Mouse (Mus musculus) midbrain, embryonic 16.5 days (tissue): ENCODE data around the gene Slc48a1. TPM values are rescaled to one million over a fixed set of nuclear protein-coding genes. Genes with fewer than 3 reads are reported as not detected.
A peak's percentile ranks its signal among the peaks of the same experiment; 100 is the strongest.

Experiments
- ATAC-seq: fragments of 200-750 bp; cut with Nextera tagmentation; 2 replicates; pipeline ENCODE4 v1.8.0; 2017; ENCODE audit warnings: moderate TSS enrichment
- H3K27ac ChIP-seq: fragments of 300-500 bp; sonication (generic); 2 replicates; pipeline ENCODE4 v1.5.1; 2014; ENCODE audit warnings: mild to moderate bottlenecking, low read length, mixed read lengths
- H3K27me3 ChIP-seq: fragments of 300-500 bp; sonication (generic); 2 replicates; pipeline ENCODE4 v1.6.1; 2014; ENCODE audit warnings: low read depth, low read length, mixed read lengths; ENCODE audit not compliant: control insufficient read depth, insufficient read depth
- H3K36me3 ChIP-seq: fragments of 300-500 bp; sonication (generic); 2 replicates; pipeline ENCODE4 v1.6.1; 2014; ENCODE audit warnings: mild to moderate bottlenecking, low read length, moderate library complexity, mixed read lengths; ENCODE audit not compliant: control insufficient read depth, insufficient read depth
- H3K4me1 ChIP-seq: fragments of 300-500 bp; sonication (generic); 2 replicates; pipeline ENCODE4 v1.6.1; 2014; ENCODE audit warnings: mild to moderate bottlenecking, low read length, mixed read lengths; ENCODE audit not compliant: control insufficient read depth, insufficient read depth
- H3K4me2 ChIP-seq: fragments of 300-500 bp; sonication (generic); 2 replicates; pipeline ENCODE4 v1.6.1; 2014; ENCODE audit warnings: mild to moderate bottlenecking, low read length, mixed read lengths
- H3K4me3 ChIP-seq: fragments of 300-500 bp; sonication (generic); 2 replicates; pipeline ENCODE4 v1.5.1; 2014; ENCODE audit warnings: low read depth, mild to moderate bottlenecking, low read length, moderate library complexity, mixed read lengths
- H3K9ac ChIP-seq: fragments of 300-500 bp; sonication (generic); 2 replicates; pipeline ENCODE4 v1.6.1; 2014; ENCODE audit warnings: low read depth, low read length, mixed read lengths
- H3K9me3 ChIP-seq: fragments of 300-500 bp; sonication (generic); replicated peaks from 2 replicates; pipeline ENCODE4 v1.6.1; 2014; ENCODE audit warnings: mild to moderate bottlenecking, low read length, mixed read lengths; ENCODE audit not compliant: control insufficient read depth, poor library complexity, severe bottlenecking
- WGBS: fragments of 180-500 bp; shearing (Covaris S2); extraction: QIAGEN DNeasy Blood & Tissue Kit; methylation state at CpG from one replicate; pipeline ENCODE4 v1.1.7; 2014; 5-methylcytosine and 5-hydroxymethylcytosine counted together
- polyA plus RNA-seq: library from polyadenylated mRNA; unstranded; fragments of >200 nt; fragmentation: Nextera tagmentation; extraction: Ambion mirVana; gene quantifications from 2 replicates; pipeline ENCODE4 v1.2.1, GENCODE M21; 2015

Slc48a1 gene
- polyA plus RNA-seq, 1 experiment from 2014 or later: 100 TPM

DNA sequence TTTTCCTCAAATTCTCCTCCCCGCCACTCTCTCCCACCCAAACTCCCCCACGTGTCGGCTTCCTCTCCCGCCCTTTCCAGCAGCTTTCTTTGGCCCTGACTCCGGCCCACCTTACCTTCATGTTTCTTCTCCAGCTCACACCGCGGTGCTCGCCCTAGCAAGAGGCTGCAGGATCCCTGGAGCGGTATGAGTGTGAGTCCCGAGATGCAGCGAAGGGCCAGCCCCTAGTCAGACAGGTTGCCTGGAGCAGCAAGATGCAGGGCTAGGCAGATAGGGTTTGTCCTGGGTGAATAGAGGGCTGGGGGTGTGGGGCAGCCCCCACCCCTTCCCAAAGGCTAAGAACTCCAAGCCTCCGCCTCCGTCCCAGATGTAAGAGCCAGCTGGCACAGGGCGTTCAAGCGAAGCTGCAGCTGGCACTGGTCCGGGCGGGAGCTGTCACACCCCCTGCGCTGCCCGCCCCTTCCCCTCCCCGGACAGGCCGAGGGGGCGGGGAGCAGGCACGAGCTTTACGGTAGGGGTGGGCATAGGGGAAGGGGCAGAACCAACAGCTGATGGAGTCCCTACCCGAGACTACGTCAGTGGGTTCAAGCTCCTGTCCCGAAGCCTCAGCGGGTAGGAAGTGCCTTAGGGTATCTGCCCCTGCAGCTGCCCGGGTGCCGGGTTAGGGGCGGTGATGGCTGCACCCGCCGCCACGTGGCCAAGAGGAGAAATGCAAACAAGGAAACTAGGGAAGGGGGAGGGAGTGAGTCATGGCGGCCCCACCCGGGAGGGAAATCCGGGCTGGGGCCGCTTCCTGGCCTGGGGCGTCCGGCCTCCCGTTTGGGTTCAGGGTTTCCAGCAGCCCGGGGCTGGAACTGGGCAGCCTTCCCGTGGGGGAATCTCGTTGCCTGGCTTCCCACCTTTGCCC lies 10.8 kb upstream of the Slc48a1 start, which contains the start of gene Rapgef3:
TSS of gene Rapgef3 (minus strand) at position 693 of the 907 bp plus-strand sequence.
- Histone ChIP-seq H3K9ac (peak within 1 kb of the TSS; percentile 67), H3K4me3 (peak within 1 kb of the TSS; percentile 51), H3K27ac (peak within 1 kb of the TSS; percentile 68), H3K4me1 (peaks cover 32% of the 10 kb centered on the region), H3K9me3 (no peaks in the 10 kb centered on the region), H3K36me3 (no peaks in the 10 kb centered on the region), H3K4me2 (peak within 1 kb of the TSS; percentile 98), H3K27me3 (peaks cover 5% of the 10 kb centered on the region)
- ATAC-seq: peak; percentile 80
- WGBS: under 1% methylated on average over 43 of the region's 44 CpGs

DNA sequence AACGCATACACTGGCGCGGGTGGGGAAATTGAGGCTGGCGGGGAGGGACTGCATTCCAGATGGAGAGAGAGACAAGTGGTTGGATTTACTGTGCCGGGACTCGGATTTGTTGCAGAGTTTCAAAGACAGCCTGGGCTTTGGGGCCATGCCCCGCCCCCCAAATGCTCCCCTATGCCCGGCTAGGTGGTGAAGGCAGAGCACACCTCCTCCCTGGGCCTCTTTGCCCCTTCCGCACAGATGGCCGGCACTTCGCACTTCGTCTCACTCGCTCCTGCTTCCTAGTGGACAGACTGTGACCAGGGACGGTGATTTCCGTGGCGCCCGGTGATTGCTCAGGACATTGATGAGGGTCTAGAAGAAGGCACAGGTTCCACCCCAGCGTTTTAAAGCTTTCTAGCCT lies 10.1 kb upstream of the Slc48a1 start:
- no peak for ATAC-seq
- H3K4me2 ChIP-seq: peak overlapping the region; percentile 98
- peak overlapping the region; percentile 67 for H3K9ac ChIP-seq
- WGBS: under 1% methylated on average over 18 of the region's 18 CpGs
- H3K36me3 ChIP-seq: no peaks in the 10 kb centered on the region
- H3K27ac ChIP-seq: peak overlapping the region; percentile 68
- peaks cover 5% of the 10 kb centered on the region for H3K27me3 ChIP-seq
- H3K9me3 ChIP-seq: no peaks in the 10 kb centered on the region
- peak overlapping the region; percentile 51 for H3K4me3 ChIP-seq
- H3K4me1 ChIP-seq: peaks cover 35% of the 10 kb centered on the region

DNA sequence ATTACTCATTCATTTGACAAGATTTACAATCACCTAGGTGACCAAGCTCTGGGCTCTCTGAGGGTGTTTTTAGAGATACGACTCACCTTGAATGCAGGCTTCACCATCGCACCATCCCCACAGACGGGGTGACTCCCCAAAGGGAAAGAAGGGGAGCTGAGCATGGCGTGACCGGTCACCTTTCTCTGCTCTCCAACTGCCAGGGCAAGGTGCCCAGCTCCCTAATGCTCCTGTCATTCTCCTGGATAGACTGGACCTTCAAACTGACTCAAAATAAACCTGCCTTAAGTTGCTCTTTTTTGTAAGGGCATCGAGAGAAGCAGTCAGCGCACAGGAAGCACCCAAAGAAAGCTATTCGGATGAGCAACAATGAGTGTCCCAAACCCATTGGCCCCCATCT lies 8.0 kb upstream of the Slc48a1 start:
- Histone ChIP-seq H3K4me1 (peaks cover 34% of the 10 kb centered on the region), H3K27ac (no peak overlapping the region), H3K36me3 (no peaks in the 10 kb centered on the region), H3K9me3 (no peaks in the 10 kb centered on the region), H3K4me3 (no peak overlapping the region), H3K9ac (no peak overlapping the region), H3K4me2 (no peak overlapping the region), H3K27me3 (peaks cover 5% of the 10 kb centered on the region)
- WGBS: 78% methylated on average over 8 of the region's 8 CpGs
- ATAC-seq: no peak

DNA sequence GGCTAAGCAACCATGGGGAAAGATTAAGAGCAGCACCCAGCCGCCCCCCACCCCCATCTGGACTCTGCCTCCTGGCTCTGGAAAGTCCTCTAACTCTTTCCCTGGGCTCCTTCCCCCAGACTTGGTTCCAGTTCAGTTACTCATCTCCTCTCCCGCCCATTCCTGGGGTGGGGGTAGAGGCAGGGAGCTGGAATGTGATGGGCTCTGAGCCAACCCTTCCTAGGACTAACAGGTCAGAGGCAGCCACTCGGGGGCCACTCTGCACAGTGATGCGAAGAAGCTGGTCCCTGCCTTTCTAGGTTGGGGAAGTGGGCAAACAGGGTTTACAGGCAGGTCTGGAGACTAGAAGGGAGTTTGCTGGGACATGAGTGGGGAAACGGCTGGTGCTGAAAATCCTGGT lies 5.2 kb upstream of the Slc48a1 start:
- no peaks in the 10 kb centered on the region for H3K9me3 ChIP-seq
- no peak overlapping the region for H3K4me3 ChIP-seq
- WGBS: 29% methylated on average over 5 of the region's 5 CpGs
- H3K9ac ChIP-seq: no peak overlapping the region
- no peak for ATAC-seq
- H3K4me2 ChIP-seq: no peak overlapping the region
- no peaks in the 10 kb centered on the region for H3K36me3 ChIP-seq
- H3K4me1 ChIP-seq: peaks cover 12% of the 10 kb centered on the region; the same call in 1 of the 2 replicates
- H3K27ac ChIP-seq: 0 out of 2 replicates have a peak overlapping the region, but pooled peaks have one; percentile 15
- H3K27me3 ChIP-seq: peaks cover 5% of the 10 kb centered on the region

DNA sequence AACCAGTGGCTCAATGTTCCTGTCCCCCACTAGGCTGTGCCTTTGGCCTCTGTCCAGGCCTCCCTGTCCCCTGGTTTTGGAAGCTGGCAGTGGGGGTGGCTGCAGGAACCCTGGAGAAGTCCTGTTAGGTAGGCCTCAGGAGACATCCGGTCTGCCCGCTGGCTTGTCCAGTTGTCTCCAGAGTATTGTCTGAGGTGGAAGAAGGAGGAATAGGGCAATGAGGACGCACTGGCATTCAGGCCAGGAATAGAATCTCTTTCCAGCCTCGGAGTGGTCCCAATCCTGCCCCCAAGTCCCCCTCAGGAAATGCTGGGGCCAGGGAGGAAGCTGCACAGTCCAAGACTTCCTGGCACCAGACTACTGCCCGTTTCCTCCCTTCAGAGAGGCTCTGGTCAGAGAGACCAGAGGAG lies 4.4 kb upstream of the Slc48a1 start:
- H3K27ac ChIP-seq: no peak overlapping the region
- no peak overlapping the region for H3K4me3 ChIP-seq
- no peak overlapping the region for H3K4me2 ChIP-seq
- no peaks in the 10 kb centered on the region for H3K36me3 ChIP-seq
- no peaks in the 10 kb centered on the region for H3K9me3 ChIP-seq
- no peak for ATAC-seq
- H3K4me1 ChIP-seq: peaks cover 3% of the 10 kb centered on the region; the same call in 1 of the 2 replicates
- H3K9ac ChIP-seq: no peak overlapping the region
- WGBS: 75% methylated on average over 5 of the region's 5 CpGs
- H3K27me3 ChIP-seq: peaks cover 5% of the 10 kb centered on the region

DNA sequence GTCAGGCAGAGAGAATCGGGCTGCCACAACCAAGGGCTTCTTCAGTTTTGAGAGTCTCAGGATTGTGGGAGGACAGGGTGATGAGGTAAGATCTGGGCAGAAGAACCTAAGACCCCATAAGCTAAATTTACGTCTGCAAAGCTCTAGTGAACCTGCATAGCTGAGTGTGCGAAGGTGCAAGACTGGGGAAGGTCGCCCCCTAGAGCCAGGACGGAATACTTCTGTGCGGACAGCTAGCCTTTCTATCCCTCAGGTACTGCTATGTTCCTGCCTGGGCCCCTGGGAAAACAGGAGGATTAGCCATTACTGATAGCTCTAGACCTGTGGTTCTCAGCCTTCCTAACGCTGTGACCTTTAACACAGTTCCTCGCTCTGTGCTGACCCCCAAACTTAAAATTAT lies 1.8 kb upstream of the Slc48a1 start:
- no peak overlapping the region for H3K4me2 ChIP-seq
- no peak overlapping the region for H3K27ac ChIP-seq
- H3K4me1 ChIP-seq: 0 out of 2 replicates have a peak, but pooled peaks cover 5% of the 10 kb centered on the region
- ATAC-seq: 0 out of 2 replicates have a peak, but pooled peaks have one; percentile 32
- H3K4me3 ChIP-seq: no peak overlapping the region
- 9% methylated on average over 8 of the region's 8 CpGs for WGBS
- H3K9me3 ChIP-seq: no peaks in the 10 kb centered on the region
- H3K9ac ChIP-seq: no peak overlapping the region
- H3K27me3 ChIP-seq: peaks cover 2% of the 10 kb centered on the region; the same call in 1 of the 2 replicates
- no peaks in the 10 kb centered on the region for H3K36me3 ChIP-seq

DNA sequence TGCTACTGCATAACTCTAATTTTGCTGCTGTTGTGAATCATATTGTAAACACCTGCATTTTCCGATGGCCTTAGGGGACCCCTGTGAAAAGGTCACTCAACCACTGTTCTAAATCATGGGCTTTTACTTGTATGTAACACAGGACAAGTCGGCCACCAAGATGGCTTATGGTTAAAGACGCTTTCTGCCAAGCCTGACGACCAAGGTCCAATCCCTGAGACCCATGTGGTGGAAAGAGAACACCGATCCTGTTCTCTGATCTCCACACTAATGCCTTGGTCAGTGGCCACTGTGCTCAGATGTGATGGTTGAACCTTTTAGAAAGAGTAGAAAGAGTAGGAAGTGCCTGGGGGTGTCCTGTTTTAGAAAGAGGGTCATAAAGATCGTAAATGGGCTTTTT lies 1.4 kb upstream of the Slc48a1 start:
- no peak for ATAC-seq
- no peak overlapping the region for H3K4me2 ChIP-seq
- no peak overlapping the region for H3K9ac ChIP-seq
- H3K4me3 ChIP-seq: no peak overlapping the region
- no peak overlapping the region for H3K27ac ChIP-seq
- no peaks in the 10 kb centered on the region for H3K9me3 ChIP-seq
- H3K4me1 ChIP-seq: 0 out of 2 replicates have a peak, but pooled peaks cover 5% of the 10 kb centered on the region
- H3K27me3 ChIP-seq: peaks cover 2% of the 10 kb centered on the region; the same call in 1 of the 2 replicates
- WGBS: 86% methylated on average over 6 of the region's 6 CpGs
- H3K36me3 ChIP-seq: no peaks in the 10 kb centered on the region

DNA sequence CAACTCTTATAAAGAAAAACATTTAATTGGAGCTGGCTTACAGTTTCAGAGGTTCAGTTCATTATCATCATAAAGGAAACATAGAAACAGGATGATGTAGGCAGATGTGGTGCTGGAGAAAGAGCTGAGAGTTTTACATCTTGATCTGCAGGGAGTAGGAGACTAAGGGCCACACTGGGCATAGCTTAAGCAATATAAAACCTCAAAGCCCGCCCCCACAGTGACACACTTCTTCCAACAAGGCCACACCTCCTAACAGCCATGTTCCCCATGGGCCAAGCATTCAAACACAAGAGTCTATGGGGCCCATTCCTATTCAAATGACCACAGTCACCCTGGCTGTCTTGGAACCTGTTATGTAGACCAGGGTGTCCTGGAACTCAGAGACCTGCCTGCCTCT lies 1.3 kb downstream of the Slc48a1 start:
- no peak overlapping the region for H3K9ac ChIP-seq
- no peak for ATAC-seq
- H3K27me3 ChIP-seq: peaks cover 6% of the 10 kb centered on the region; the same call in 1 of the 2 replicates
- no peak overlapping the region for H3K27ac ChIP-seq
- H3K36me3 ChIP-seq: no peaks in the 10 kb centered on the region
- no peak overlapping the region for H3K4me3 ChIP-seq
- peaks cover 6% of the 10 kb centered on the region; the same call in 1 of the 2 replicates for H3K4me1 ChIP-seq
- no peak overlapping the region for H3K4me2 ChIP-seq
- 94% methylated on average over 1 of the region's 1 CpGs for WGBS
- no peaks in the 10 kb centered on the region for H3K9me3 ChIP-seq

DNA sequence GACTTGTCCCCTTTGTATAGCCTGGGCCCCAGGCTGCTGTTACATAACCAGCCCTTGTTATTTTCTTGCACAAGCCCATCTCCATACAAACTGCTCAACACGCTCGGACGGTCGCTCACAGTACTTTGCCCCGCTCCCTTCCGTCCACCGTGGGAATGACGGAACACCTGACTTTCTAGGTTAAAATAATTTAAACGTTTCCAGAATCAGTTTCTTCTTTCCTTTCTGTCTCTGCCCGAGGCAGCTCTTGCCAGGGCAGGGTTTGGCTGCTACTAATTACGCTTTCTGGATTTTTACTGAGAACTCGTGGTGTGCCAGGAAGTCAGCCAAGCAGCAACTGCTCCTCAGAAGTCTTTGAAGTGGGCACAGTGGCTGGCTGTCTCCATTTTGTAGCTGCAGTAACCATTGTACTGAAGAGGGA lies 2.3 kb downstream of the Slc48a1 start:
- H3K4me1 ChIP-seq: peaks cover 11% of the 10 kb centered on the region; the same call in 1 of the 2 replicates
- ATAC-seq: no peak
- peaks cover 3% of the 10 kb centered on the region; the same call in 1 of the 2 replicates for H3K27me3 ChIP-seq
- H3K4me2 ChIP-seq: no peak overlapping the region
- H3K9me3 ChIP-seq: no peaks in the 10 kb centered on the region
- no peak overlapping the region for H3K27ac ChIP-seq
- no peak overlapping the region for H3K9ac ChIP-seq
- no peak overlapping the region for H3K4me3 ChIP-seq
- WGBS: 69% methylated on average over 12 of the region's 12 CpGs
- no peaks in the 10 kb centered on the region for H3K36me3 ChIP-seq
